Mouse (Mus musculus) erythroblast, embryonic 14.5 days (primary cell): ENCODE measurements around the gene Loxl4.

ENCODE experiments used
- GATA1 ChIP-seq: IDR thresholded peaks from 2 replicates; pipeline ENCODE4 v1.6.1; 2012; ENCODE audit warnings: low read length, inconsistent platforms, mixed read lengths
- TAL1 ChIP-seq: IDR thresholded peaks from 3 replicates; pipeline ENCODE4 v1.6.1; 2012; ENCODE audit warnings: low read length, inconsistent platforms, mixed read lengths

GRCm38 (mm10) chr19:42561991-42562390 is 50.6 kb downstream of the Loxl4 start:
- TF ChIP-seq TAL1 (no peak), GATA1 (no peak)
